Mouse (Mus musculus): ENCODE data around the gene Pgf.
A peak's percentile ranks its signal among the peaks of the same experiment; 100 is the strongest.
"Not testable (repeated sequence)": the region's sequence is repeated elsewhere in the genome, so short reads cannot be mapped to it uniquely, and the experiment has no call there.

Pgf gene

DNA sequence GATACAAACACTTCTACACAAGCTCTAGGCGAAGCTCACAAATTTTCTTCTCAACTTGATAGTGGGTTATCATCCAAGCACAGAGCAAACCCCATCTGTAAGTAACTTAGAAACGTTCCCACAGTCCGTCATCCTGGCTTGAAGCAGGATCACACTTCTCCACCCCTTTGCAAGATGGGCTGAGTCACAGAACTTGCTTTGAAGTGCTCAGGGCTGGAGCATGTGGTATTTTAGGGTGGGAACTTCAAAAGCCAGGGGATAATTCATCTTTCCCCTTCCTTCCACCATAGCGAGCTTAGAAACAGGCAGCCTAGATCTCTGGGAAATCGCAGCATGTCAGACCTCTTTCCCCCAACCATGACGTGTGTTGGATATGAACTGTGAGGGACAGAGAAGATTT is 21.3 kb downstream of the Pgf start:
- DNase-seq, result no peak

DNA sequence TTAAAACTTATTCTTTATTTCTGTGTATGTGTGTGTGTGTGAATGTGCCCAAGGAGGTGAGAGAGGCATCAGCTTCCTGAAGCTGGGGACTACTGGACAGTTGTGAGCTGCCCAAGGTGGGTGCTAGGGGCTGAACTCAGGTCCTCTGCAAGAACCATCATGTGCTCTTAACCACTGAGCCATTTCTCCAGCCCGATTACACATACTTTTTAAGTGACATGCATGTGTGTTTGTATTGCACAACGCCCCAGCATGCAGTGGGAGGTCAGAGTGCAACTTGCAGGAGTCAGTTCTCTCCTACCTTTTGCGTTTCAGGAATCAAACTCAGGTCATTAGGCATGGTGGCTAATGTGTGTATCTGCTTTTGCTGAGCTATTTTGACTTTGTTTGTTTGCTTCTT is 24.6 kb downstream of the Pgf start:
- no peak for DNase-seq

DNA sequence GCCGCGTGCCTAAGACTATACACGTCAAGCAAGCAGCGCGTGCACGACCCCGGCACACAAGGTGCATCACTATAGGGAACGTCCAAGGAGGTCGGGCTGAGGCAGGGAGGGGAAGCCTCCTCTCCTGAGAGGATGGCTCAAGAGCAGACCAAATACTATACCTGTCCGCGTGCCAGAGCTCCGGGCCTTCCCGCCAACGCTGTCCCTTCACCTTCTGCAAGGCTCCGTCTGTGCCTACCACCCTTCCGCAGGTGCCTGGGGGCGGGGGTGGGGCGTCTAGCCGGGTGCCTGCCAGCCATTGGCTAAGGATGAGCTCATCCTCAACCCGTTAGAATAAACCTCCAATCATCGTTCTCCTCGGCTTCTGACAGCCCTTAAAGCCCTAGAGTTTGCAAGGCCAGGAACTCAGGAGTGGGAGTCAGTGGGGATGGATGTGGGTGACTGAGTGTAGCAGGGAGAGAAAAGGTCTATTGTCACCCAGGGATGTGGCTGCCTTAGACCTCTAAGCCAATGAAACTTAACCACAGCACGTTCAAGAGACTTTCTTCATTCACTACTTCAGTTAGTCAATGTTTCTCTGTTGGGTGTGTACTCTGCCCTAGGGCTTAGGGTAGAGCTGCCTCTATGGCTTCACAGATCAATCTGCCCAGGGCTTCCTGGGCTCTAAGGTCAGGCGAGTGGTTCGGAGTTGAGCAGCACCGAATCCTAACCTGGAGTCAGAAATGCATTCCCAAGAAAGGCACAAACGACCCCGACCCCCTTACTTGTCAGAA is 26.4 kb downstream of the Pgf start, which contains the start of gene Rps6kl1:
Gene Rps6kl1 (minus strand): TSS at position 263 of the 773 bp plus-strand sequence.
- DNase-seq, result peak; percentile 90

DNA sequence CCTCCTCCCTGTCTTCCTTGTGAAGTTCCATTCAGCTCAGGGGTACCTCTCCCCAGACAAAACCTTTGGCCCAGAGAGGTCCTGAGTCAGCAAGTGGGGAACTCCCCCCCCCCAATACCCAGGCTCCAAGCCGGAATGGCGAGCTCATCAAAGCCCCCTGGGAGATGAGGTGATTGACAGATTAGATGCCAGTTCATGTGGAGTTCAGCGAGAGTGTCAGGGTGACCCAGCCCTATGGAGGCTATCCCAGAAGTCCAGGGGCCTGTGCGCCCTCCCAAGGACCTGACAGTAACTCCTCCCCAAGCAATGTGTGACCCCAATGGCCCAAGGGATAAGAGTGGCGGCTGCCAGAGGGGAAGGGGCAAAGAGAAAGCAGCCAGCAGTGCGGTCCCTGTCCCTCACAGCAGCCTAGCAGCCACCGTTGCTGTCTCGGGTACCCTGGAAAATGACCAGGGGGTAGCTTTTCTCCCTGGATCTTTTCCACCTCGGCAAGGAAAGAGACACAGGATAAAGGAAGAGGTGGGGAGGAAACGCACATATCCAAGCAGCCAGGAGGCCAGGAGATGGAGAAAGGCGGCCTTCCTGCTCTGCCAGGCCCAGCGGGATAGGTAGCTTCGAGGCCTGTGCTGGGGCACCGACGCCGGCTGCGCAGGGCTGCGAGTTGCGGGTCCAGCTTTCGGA is 27.1 kb downstream of the Pgf start:
- no peak for DNase-seq

DNA sequence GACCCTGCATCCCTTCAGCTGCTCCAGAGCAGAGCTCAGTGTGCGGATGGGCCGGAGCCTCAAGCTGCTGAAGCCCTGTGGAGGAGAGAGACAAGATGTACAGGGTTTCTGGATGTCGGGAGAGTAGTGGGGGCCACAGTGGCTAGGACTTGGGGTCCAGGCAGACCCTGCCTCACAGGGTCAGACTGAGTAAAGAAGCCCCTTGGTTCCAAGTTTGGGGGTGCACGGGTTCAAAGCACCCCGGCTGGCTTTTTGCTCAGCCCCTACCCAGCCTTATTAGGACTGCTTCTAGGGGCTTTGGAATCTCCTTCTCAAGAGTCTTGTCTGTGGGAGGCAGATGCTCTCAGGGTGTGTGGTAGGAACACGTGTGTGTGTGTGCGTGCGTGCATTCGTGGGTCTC is 30.7 kb downstream of the Pgf start:
- DNase-seq, result no peak

DNA sequence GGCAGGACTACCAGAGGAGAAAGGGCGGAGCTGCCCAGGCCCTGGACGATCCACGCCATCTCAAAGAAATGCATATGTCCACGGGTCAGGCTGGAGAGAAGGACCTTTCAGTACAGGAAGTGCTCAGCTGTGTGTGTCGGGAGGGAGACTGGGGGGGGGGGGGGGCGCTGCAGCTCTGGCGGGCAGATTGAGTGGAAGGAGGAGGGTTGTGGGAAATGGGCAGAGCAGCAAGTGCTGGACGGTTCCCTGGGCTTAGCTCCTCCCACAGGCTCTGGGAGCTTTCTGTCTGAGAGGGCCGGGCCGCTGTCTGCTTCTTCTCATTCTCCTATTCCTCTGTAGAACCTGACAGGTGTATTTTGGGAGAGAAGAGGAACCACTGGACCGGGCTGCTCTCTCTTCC is 31.2 kb downstream of the Pgf start:
- DNase-seq, result no peak

DNA sequence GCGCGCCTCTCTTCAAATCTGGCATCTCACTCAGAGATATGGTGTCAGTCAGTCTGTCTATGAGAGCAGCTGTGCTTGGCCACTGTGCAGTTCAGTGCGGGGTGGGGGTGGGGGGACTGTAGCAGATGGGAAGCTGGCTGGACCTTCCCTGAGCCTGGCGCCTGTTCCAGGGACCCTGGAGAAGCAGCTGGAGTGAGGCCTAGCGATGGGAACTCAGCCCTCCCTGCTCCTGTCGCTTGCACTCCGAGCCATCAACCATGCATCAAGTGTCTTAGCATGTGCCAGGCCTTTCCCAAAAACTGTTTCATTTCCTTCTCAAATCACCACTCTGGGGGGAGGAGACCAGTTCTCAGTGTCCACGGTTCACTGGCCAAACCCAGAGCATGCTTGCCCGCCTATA is 32.0 kb downstream of the Pgf start:
- peak; percentile 50 to 59 for DNase-seq

DNA sequence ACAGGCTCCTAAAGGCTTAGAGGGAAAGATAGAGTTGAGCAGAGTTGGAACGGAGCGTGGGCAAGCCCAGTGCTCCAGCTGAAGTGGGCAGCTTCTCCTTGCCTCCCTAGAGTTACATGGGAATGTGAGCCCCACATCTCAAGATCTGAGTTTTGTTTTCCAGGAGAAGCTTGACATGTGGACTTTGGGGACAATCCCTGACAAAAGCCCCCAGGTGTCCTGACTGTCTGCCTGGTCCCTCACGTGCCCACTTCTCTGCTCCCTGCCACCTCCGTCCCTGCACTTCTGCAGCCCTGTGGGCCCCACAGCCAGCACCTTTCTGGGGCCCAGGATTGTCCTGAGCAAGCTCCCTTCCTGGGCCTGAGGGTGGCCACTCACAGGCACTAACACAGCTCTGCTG is 32.8 kb downstream of the Pgf start:
- DNase-seq, result no peak

DNA sequence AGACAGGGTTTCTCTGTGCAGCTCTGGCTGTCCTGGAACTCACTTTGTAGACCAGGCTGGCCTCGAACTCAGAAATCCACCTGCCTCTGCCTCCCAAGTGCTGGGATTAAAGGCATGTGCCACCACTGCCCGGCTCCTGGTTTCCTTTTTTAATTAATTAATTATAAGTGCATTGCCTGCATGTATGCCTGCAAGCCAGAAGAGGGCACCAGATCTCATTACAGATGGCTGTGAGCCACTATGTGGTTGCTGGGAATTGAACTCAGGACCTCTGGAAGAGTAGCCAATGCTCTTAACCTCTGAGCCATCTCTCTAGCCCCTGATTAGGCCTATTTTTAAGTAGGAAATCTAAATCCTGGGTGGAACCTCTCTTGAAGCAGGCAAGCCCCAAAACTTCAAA is 33.3 kb downstream of the Pgf start:
- not testable (repeated sequence) for DNase-seq

DNA sequence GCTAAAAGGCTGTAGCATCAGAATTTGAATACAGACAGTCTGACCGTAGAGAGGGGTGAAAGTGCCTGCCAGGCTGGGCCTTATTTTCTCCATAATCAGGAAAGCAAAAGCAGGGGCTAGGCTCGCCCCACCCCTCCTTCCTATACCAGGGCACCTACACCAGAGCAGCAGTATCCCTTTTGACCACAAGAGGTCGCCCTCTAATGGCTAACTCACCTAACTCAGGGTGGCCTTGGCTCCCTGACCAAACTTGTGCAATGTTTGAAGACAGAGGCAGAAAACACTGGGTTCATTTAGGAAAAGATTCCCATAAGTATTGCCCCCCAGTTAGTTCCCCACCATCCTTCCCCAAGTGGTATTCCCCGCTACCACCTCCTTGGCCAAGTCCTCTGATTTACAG is 34.8 kb downstream of the Pgf start:
- DNase-seq, result peak; percentile 93 to 96

DNA sequence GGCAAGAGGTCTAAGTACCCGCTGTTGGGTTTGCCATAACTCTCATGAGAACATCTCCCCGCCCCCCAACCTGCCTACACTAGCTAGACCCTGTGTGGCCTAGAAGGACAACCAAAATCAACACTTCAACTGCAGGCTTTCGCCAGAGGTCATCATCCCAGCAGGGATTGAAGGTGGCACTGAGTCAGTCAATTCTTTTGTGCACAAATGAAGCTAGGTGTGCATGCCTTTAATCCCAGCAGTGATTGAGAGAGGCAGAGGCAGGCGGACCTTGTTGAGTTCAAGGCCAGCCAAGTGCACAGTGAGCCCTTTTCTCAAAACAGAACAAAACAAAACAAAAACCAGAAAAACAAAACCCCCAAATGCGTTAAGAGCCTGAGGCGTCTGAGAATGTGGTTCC is 36.5 kb downstream of the Pgf start:
- DNase-seq, result no peak

DNA sequence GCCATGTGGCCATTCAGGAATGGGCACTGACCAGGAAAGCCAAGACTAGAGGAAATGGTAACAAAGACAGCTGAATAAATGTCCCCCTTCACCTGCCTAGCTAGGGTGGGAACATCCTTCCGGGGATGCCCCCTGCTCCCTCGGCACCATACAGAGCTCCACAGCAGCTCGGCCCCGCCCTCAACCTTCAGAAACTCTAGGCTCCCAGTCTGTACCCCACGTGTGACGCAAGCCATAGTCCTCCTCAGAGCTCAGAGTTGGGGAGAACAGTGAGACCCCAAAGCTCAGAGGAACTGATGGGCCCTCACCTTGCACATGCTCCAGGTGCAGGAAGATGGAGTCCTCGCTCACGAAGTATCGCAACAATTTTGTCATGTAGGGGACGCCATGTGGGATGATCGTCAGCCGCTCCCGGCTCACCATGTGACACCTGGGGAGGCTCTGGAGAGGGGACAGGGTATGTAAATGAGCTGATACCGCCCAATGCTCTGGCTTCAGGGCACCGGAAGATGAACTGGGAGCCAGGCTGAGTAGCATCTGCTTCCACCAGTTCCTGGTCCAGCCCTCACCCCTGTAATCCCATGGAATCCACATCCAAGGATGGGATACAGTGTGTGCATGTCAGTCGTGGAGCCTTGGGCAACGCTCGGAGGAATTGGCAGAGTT is 37.4 kb downstream of the Pgf start:
- DNase-seq, result no peak

DNA sequence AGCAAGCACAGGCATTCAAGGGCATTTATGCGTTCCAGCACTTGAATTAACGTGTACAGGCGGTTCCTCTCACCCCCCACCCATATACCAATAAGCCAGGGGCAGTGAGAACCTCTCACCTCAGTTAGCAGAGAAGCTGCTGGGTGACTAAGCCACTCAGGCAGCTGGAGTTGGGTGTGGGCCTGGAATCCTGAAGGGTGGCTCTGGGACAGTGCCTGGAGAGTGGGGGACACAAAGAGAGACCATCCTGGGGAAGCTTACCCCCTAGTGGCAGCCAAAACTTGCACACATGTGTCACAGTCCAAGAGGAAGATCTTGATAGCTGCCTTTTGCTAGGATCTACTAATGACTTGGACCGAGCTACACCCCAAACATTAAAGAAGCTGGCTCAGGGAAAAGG is 41.0 kb downstream of the Pgf start:
- no peak for DNase-seq

DNA sequence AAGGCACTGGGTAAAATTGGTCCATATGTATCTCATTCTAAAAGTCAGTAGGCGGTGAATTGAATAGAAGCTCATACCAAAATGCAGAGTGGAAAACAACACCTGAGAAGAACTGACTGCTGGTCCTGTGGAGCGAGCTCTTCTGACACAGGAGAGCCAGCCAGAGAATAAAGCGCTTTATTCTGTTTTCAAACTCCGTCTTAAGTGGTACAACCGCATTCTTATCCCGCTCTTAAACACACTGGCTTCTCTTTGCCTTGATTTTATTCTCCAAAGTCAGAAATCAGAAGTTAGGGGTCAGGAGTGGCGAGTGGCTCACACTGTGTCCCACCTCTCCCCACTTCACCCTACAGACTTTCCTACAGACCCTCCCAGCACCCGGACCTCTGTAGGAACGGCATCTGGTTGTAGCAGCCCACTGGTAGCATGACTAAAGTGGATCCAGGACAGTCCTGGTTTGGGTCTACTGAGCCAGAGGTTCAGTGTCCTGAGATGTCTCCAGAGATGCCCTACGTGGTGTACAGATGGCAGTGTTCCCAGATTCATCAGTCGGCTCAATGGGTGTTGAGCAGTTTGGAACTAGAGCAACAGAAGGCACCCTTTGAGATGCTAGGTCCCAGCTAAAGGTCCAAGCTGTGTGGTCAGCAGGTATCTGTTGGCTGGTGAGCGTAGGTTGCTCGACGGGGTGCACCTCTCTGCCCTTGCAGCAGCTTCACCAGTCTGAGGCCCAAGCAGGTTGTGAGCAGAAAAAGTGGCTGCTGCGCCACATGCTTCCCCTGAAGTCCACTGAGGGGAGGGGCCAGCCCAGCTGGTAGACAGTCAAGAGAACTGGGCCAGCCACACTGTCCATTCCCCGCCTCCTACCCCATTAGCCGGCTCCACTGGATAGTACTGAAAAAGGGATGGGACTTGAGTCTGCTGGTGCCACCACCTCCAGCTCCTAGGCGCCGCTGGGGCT is 41.8 kb downstream of the Pgf start:
- DNase-seq, result no peak

DNA sequence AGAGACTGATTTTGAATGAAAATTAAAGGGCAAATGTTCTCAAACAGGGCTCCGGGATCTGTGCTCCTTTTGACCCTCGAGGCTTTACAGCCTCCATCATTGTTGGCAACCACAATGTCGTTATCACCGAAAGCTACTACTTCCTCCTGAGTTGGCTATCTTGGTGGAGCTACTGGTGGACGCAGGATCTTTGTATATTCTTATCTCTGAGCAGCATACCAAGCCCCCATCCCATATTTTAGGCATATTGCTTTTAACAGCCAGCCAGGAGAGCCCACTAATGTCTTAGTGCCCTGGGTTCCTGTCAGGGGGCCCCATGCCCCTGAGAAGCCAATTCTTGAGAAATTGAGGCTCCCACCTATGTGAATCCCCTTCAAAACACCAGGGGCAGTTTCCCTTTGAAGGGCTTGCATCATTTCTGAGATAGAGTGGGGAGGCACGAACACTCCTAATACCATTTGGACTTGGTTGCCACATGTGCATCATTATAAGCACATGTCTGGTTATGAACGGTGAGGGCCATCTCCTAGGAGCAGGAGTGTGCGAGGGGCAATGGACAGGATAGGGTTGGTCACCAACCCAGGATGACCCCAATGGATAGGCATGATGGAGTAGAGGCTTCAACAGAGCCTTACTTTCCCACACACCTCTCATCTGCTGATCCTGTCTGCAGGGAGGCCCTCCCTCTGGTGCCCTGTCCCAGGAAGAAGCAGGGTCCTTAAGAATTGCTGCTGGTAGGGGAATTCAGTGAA is 43.4 kb downstream of the Pgf start:
- no peak for DNase-seq

DNA sequence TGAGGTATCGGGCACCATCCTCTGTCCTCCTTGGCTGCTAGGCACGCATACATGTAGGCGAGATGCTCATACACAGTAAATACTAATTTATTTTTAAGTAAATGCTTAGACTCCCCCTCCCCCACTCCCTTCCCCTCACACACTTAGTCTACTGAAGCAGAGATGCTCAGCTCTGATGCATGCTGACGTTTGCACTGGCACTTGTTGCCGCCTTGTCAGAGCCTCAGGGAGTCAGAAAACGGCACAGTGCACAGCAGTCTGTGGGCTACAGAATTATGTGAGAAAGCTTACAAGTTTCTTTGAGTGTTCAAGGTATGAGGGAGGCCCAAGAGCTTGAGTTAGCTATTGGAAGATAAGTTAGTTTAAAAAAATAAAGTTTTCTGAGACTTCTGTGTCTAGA is 46.2 kb downstream of the Pgf start:
- DNase-seq, result no peak

DNA sequence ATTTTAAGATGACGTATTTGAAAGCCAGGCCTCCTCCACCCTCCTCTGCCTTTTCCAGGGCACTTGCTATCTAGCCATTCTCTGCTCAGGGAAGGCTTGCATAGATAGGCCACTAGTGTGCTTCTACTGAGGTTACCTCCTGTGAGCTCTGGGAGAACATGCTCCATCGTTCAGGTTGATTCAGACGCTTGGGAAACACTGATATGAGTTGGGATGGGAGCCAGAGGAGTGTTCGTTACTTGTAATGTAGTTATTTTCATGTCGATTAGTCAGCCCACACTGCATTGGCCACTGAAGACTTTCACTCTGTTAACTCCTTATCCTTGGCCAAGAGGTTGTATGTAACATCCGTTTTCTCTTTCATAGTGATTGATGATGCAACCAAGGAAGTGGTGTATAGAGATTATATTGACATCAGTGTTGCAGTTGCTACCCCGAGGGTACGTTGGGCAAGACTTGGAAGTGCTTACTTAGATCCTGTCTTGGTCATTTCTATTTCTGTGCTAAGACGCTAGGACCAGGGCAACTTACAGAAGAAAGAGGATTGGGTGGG is 48.1 kb downstream of the Pgf start:
- no peak for DNase-seq

DNA sequence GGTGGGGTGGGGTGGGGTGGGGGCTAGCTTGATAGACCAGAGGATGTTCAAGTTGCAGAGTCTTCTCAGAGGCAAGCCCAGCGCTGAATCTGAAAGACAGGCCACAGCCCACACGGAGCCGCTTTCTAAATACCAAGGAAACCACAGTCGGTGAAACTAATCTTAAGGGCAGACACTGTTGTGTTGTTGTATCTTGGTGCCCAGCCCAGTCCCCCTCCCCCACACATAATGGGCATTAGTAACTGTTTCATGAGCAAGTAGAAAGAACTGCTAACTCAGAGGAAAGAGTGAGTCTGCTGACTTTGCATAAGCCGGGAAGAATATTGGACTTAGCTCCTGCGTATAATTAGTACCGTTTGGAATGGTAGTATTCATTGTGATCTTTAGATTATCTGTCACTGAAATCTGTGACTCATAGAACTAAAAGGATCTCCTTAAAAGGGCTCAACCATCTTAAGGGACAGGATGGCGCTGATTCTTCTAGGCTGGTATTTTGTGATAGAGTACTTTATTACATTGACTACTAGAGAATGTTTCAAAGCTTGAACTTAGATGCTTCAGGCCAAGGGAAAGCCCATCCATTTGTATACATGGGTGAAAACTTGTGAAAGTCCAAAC is 50.5 kb downstream of the Pgf start:
- DNase-seq, result no peak

DNA sequence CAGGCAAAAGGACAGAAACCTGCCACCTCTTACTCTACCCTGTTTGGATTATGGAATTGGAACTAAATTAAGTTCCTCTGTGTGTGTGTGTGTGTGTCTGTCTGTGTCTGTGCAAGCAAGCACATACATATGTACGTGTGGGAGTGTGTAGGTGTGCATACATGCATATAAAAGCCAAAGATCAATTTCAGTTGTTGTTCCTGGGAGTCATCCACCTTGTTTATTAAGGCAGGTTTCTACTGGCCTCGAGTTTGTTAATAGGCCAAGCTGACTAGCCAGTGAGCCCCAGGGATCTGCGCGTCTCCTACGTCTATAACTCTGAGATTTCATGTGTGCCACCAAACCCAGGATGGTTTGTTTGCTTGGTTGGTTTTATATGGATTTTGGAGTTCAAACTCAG is 52.8 kb downstream of the Pgf start:
- DNase-seq, result no peak

DNA sequence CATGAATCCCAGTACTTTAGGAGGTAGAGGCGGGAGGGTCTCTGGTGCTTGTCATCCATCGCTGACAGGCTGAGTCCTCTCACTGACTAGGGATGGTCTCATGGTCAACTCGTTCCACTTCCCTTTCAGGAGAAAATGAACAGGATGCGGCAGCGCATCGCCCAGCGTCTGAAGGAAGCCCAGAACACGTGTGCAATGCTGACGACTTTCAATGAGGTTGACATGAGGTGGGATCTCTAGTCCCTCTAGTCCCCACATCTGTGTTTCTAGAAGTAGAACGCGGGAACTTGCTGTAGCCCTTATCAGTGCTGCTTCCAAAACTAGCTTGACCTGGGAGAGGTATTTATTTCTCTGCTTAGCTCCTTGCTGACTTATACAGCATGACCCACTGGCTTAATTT is 53.9 kb downstream of the Pgf start:
- no peak for DNase-seq

DNA sequence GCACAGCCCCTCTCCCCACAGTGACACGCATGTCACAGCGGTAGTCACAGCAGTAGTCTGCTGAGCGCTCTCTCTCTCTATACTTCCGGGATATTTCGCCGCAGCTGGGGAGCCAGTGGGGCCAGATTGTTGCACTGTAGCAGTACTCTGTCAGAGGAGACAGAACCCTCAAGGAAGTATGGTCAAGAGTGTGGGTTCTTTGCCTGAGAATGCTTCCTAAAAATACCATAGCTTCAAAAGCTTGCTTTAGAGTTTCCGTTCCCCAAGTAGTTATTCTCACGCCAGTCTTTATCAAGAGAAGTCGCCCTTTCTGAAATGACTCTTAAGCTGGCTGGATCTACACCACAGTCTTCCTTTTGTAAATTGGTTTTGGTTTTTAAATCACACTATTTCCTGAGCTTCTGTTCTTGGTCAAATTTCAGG is 54.5 kb downstream of the Pgf start:
- no peak for DNase-seq
